Mouse (Mus musculus) midbrain, embryonic 12.5 days (tissue): Measurements from ENCODE around the gene Dach1. TPM values are rescaled to one million over a fixed set of nuclear protein-coding genes. Genes with fewer than 3 reads are reported as not detected.

Experiments used
- ATAC-seq: fragments of 200-750 bp; cut with Nextera tagmentation; 2 replicates; pipeline ENCODE4 v1.8.0; 2017; ENCODE audit warnings: low read depth, moderate TSS enrichment, moderate library complexity; ENCODE audit not compliant: low FRiP score
- H3K27ac ChIP-seq: fragments of 300-500 bp; sonication (generic); replicated peaks from 2 replicates; pipeline ENCODE4 v1.5.1; 2016; ENCODE audit warnings: mild to moderate bottlenecking
- H3K27me3 ChIP-seq: fragments of 300-500 bp; sonication (generic); 2 replicates; pipeline ENCODE4 v1.6.1; 2016; ENCODE audit warnings: mild to moderate bottlenecking
- H3K36me3 ChIP-seq: fragments of 300-500 bp; sonication (generic); 2 replicates; pipeline ENCODE4 v1.6.1; 2016
- H3K4me1 ChIP-seq: fragments of 300-500 bp; sonication (generic); 2 replicates; pipeline ENCODE4 v1.6.1; 2016
- H3K4me2 ChIP-seq: fragments of 300-500 bp; sonication (generic); replicated peaks from 2 replicates; pipeline ENCODE4 v1.6.1; 2016; ENCODE audit warnings: mild to moderate bottlenecking, moderate library complexity
- H3K4me3 ChIP-seq: fragments of 300-500 bp; sonication (generic); 2 replicates; pipeline ENCODE4 v1.5.1; 2016; ENCODE audit warnings: mild to moderate bottlenecking
- H3K9ac ChIP-seq: fragments of 300-500 bp; sonication (generic); replicated peaks from 2 replicates; pipeline ENCODE4 v1.6.1; 2016; ENCODE audit warnings: mild to moderate bottlenecking, moderate library complexity
- H3K9me3 ChIP-seq: fragments of 300-500 bp; sonication (generic); 2 replicates; pipeline ENCODE4 v1.6.1; 2016; ENCODE audit warnings: mild to moderate bottlenecking
- WGBS: fragments of 180-500 bp; shearing (Covaris S2); methylation state at CpG from one replicate; pipeline ENCODE4 v1.1.7; 2016; 5-methylcytosine and 5-hydroxymethylcytosine counted together
- polyA plus RNA-seq: library from polyadenylated mRNA; unstranded; fragments of >200 nt; fragmentation: Nextera tagmentation; extraction: Ambion mirVana; gene quantifications from 2 replicates; pipeline ENCODE4 v1.2.1, GENCODE M21; 2016

Gene Dach1
- polyA plus RNA-seq, 1 experiment from 2014 or later = 24.9 TPM

DNA sequence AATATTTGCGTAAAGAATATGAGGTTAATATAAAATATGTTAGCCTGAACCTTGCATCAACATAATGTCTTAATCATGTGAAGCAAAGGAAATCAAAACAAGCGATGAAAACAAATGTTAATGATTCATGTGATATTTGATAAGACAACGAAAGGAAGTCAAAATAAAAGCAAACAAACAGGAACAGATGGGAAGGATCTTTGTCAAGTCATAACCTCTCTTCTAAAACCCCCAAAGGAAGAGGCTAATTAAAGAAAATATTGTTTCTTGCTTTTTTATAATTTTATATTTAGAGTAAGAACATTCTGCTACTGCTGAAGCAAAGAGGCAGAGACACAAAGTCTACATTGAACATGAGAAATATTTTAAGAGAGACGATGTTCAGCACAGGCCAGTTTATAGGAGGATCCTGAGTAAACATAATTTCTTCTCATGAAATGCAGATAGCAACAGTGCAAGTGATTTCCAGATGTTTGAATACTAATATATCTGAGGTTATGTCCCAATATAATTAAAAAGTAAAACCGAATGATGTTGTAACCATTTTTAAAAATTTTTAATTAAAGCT is 374.1 kb downstream of the Dach1 start:
- Histone ChIP-seq H3K36me3 (no peaks in the 10 kb centered on the region), H3K9me3 (no peaks in the 10 kb centered on the region), H3K27me3 (no peaks in the 10 kb centered on the region), H3K9ac (no peak overlapping the region), H3K27ac (no peak overlapping the region), H3K4me3 (no peak overlapping the region), H3K4me2 (no peak overlapping the region), H3K4me1 (peaks cover 6% of the 10 kb centered on the region; the same call in 1 of the 2 replicates)
- no peak for ATAC-seq
- WGBS = 89% methylated on average over 5 of the region's 5 CpGs

- H3K4me1 ChIP-seq = no peaks in the 10 kb centered on the region
- no peaks in the 10 kb centered on the region for H3K36me3 ChIP-seq
- H3K9me3 ChIP-seq = peaks cover 5% of the 10 kb centered on the region
- H3K27me3 ChIP-seq = no peaks in the 10 kb centered on the region
- no peak for ATAC-seq
- WGBS = 90% methylated on average over 2 of the region's 2 CpGs
- no peak overlapping the region for H3K27ac ChIP-seq
- no peak overlapping the region for H3K4me2 ChIP-seq
- H3K4me3 ChIP-seq = no peak overlapping the region
- no peak overlapping the region for H3K9ac ChIP-seq
Measured at GRCm38 (mm10) chr14:97774135-97774767, 395.3 kb downstream of the Dach1 start.

DNA sequence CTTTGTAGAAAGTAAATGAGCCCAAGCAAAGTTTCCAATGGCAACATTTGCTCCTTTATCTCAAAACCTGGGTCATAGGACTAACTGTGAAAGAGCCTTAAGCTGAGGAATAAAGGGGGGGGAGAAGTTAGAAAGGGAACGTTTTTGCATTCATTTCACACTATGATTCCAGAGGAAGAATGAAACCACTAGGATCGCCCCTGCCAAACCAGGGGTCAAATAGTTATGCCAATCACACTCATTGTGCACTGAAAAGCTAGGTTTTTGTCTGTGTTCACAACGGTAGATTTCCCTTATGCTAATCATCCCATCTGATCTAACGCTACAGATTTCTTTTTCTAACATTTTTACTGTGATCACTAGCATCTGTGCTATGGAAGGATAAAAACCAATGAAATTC is 415.2 kb downstream of the Dach1 start:
- H3K4me1 ChIP-seq = peaks cover 5% of the 10 kb centered on the region; the same call in 1 of the 2 replicates
- no peak overlapping the region for H3K4me3 ChIP-seq
- ATAC-seq = peak; percentile 89
- H3K4me2 ChIP-seq = no peak overlapping the region
- no peaks in the 10 kb centered on the region for H3K27me3 ChIP-seq
- 17% methylated on average over 4 of the region's 4 CpGs for WGBS
- H3K36me3 ChIP-seq = no peaks in the 10 kb centered on the region
- no peaks in the 10 kb centered on the region for H3K9me3 ChIP-seq
- no peak overlapping the region for H3K9ac ChIP-seq
- H3K27ac ChIP-seq = no peak overlapping the region

- H3K27ac ChIP-seq = no peak overlapping the region
Measured at GRCm38 (mm10) chr14:97753973-97754372, 415.6 kb downstream of the Dach1 start.

GRCm38 (mm10) chr14:97743252-97743651 is 426.3 kb downstream of the Dach1 start:
- no peak for ATAC-seq
- 95% methylated on average over 2 of the region's 2 CpGs for WGBS
- no peak overlapping the region for H3K9ac ChIP-seq
- H3K4me3 ChIP-seq = no peak overlapping the region
- H3K4me1 ChIP-seq = no peaks in the 10 kb centered on the region
- H3K4me2 ChIP-seq = no peak overlapping the region
- no peak overlapping the region for H3K27ac ChIP-seq
- H3K36me3 ChIP-seq = no peaks in the 10 kb centered on the region
- no peaks in the 10 kb centered on the region for H3K9me3 ChIP-seq
- no peaks in the 10 kb centered on the region for H3K27me3 ChIP-seq

More at GRCm38 (mm10) chr14:97753973-97754372, 415.6 kb downstream of the Dach1 start:
- H3K4me2 ChIP-seq = no peak overlapping the region
- H3K36me3 ChIP-seq = no peaks in the 10 kb centered on the region
- no peak overlapping the region for H3K4me3 ChIP-seq
- no peak overlapping the region for H3K9ac ChIP-seq
- peak; percentile 72; the same call in 1 of the 2 replicates for ATAC-seq
- H3K27me3 ChIP-seq = no peaks in the 10 kb centered on the region
- peaks cover 5% of the 10 kb centered on the region; the same call in 1 of the 2 replicates for H3K4me1 ChIP-seq
- 31% methylated on average over 2 of the region's 2 CpGs for WGBS
- no peaks in the 10 kb centered on the region for H3K9me3 ChIP-seq

- no peaks in the 10 kb centered on the region for H3K27me3 ChIP-seq
- no peak overlapping the region for H3K27ac ChIP-seq
- H3K9me3 ChIP-seq = no peaks in the 10 kb centered on the region
- ATAC-seq = no peak
- H3K36me3 ChIP-seq = no peaks in the 10 kb centered on the region
- WGBS = 61% methylated on average over 4 of the region's 4 CpGs
- H3K9ac ChIP-seq = no peak overlapping the region
- H3K4me2 ChIP-seq = no peak overlapping the region
- H3K4me3 ChIP-seq = no peak overlapping the region
- H3K4me1 ChIP-seq = no peaks in the 10 kb centered on the region
Measured at GRCm38 (mm10) chr14:97742785-97743184, 426.8 kb downstream of the Dach1 start.
